Mouse (Mus musculus) heart, adult 2 months (tissue): ENCODE measurements around the gene Ppm1e.

Experiments used
- CTCF ChIP-seq: fragments of 200-600 bp; IDR thresholded peaks from 2 replicates; pipeline ENCODE4 v1.8.1; 2022; ENCODE audit warnings: antibody characterized with exemption, mild to moderate bottlenecking, moderate library complexity
- POLR2A ChIP-seq: fragments of 200-500 bp; IDR thresholded peaks from 2 replicates; pipeline ENCODE4 v1.6.1; 2011; ENCODE audit warnings: mild to moderate bottlenecking, low read depth, low read length, control low read depth; ENCODE audit not compliant: insufficient read depth

GRCm38 (mm10) chr11:87272725-87273124 is 86.1 kb downstream of the Ppm1e start:
- TF ChIP-seq CTCF, result no peak
- TF ChIP-seq POLR2A, result no peak
